Mouse (Mus musculus): ENCODE measurements at regions not wholly inside any gene's neighbourhood (a gene's known extent, or its start where the extent isn't known, plus 50 kb on each side); places are given as distances from the start of the nearest gene placed in this dataset.

GRCm38 (mm10) chr5:133653431-133653830, 446.1 kb upstream of the Castor2 start:
- H3K27ac ChIP-seq: no peak overlapping the region
- H3K36me3 ChIP-seq: no peaks in the 10 kb centered on the region
- no peaks in the 10 kb centered on the region for H3K9me3 ChIP-seq (replicated peaks)
- 70% methylated on average over 1 of the region's 1 CpGs for WGBS
- H3K4me1 ChIP-seq: no peaks in the 10 kb centered on the region
- ATAC-seq (ENCODE audit: low FRiP score): no peak
- H3K4me3 ChIP-seq: no peak overlapping the region
- H3K27me3 ChIP-seq: no peaks in the 10 kb centered on the region
- H3K9ac ChIP-seq: no peak overlapping the region
- H3K4me2 ChIP-seq (replicated peaks): no peak overlapping the region

- no peak overlapping the region for H3K4me3 ChIP-seq
- no peaks in the 10 kb centered on the region for H3K36me3 ChIP-seq
- no peak overlapping the region for H3K4me2 ChIP-seq (replicated peaks)
- 0 out of 2 replicates have a peak, but pooled peaks cover 4% of the 10 kb centered on the region for H3K9me3 ChIP-seq (replicated peaks)
- H3K4me1 ChIP-seq: no peaks in the 10 kb centered on the region
- no peak overlapping the region for H3K9ac ChIP-seq
- ATAC-seq (ENCODE audit: low FRiP score): no peak
- H3K27me3 ChIP-seq: no peaks in the 10 kb centered on the region
- WGBS: 88% methylated on average over 3 of the region's 3 CpGs
- H3K27ac ChIP-seq: no peak overlapping the region
These were observed 449.3 kb upstream of the Castor2 start for GRCm38 (mm10) chr5:133650246-133650645.

DNA sequence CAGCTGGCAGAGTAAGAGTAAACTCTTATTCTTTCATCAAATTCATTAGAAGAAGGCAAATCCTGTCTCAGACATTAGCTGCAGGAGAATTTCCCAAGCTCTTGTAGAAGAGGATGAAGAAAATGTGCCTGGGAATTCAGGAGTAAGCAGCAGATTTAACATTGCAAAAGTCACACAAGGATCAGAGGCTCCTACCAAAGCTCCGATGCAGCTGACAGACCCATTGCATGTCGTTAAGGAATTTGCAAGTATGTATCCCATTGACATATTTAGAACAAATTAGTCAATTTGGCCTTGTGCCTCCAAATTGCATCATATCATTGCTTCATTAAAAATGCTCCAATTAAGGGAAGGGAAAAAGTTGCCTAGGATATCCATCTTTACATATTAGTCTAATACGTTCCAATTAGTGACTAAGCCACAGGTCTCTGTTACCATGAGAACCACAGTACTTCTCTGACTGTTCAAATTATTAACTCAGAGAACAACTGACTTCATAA, 453.8 kb upstream of the Castor2 start:
- no peak for ATAC-seq (ENCODE audit: low FRiP score)
- Histone ChIP-seq H3K36me3 (no peaks in the 10 kb centered on the region), H3K27ac (no peak overlapping the region), H3K4me2 (replicated peaks) (no peak overlapping the region), H3K9me3 (replicated peaks) (0 out of 2 replicates have a peak, but pooled peaks cover 4% of the 10 kb centered on the region), H3K9ac (no peak overlapping the region), H3K4me1 (peaks cover 4% of the 10 kb centered on the region; the same call in 1 of the 2 replicates), H3K27me3 (no peaks in the 10 kb centered on the region), H3K4me3 (no peak overlapping the region)
- WGBS: 90% methylated on average over 3 of the region's 3 CpGs

GRCm38 (mm10) chr5:133643326-133643725, 456.2 kb upstream of the Castor2 start:
- 0 out of 2 replicates have a peak, but pooled peaks cover 4% of the 10 kb centered on the region for H3K9me3 ChIP-seq (replicated peaks)
- peaks cover 4% of the 10 kb centered on the region; the same call in 1 of the 2 replicates for H3K4me1 ChIP-seq
- H3K27me3 ChIP-seq: no peaks in the 10 kb centered on the region
- no peak overlapping the region for H3K27ac ChIP-seq
- 50% methylated on average over 2 of the region's 2 CpGs for WGBS
- no peak overlapping the region for H3K4me3 ChIP-seq
- no peaks in the 10 kb centered on the region for H3K36me3 ChIP-seq
- no peak overlapping the region for H3K9ac ChIP-seq
- ATAC-seq (ENCODE audit: low FRiP score): no peak
- no peak overlapping the region for H3K4me2 ChIP-seq (replicated peaks)

GRCm38 (mm10) chr5:133634481-133634880, 465.0 kb upstream of the Castor2 start:
- H3K4me3 ChIP-seq: no peak overlapping the region
- H3K27me3 ChIP-seq: no peaks in the 10 kb centered on the region
- H3K4me2 ChIP-seq (replicated peaks): no peak overlapping the region
- H3K27ac ChIP-seq: no peak overlapping the region
- H3K4me1 ChIP-seq: no peaks in the 10 kb centered on the region
- no peaks in the 10 kb centered on the region for H3K36me3 ChIP-seq
- ATAC-seq (ENCODE audit: low FRiP score): no peak
- 53% methylated on average over 5 of the region's 5 CpGs for WGBS
- H3K9me3 ChIP-seq (replicated peaks): no peaks in the 10 kb centered on the region
- H3K9ac ChIP-seq: no peak overlapping the region

- Histone ChIP-seq H3K9me3 (replicated peaks) (no peaks in the 10 kb centered on the region), H3K27ac (no peak overlapping the region), H3K27me3 (no peaks in the 10 kb centered on the region), H3K4me3 (no peak overlapping the region), H3K36me3 (no peaks in the 10 kb centered on the region), H3K4me2 (replicated peaks) (no peak overlapping the region), H3K9ac (no peak overlapping the region), H3K4me1 (no peaks in the 10 kb centered on the region)
- no peak for ATAC-seq (ENCODE audit: low FRiP score)
These were observed 467.7 kb upstream of the Castor2 start for GRCm38 (mm10) chr5:133631812-133632211.

GRCm38 (mm10) chr5:133619347-133619746, 480.2 kb upstream of the Castor2 start:
- Histone ChIP-seq H3K27me3 (no peaks in the 10 kb centered on the region), H3K9me3 (replicated peaks) (no peaks in the 10 kb centered on the region), H3K4me3 (no peak overlapping the region), H3K27ac (no peak overlapping the region), H3K9ac (no peak overlapping the region), H3K4me2 (replicated peaks) (no peak overlapping the region), H3K4me1 (no peaks in the 10 kb centered on the region), H3K36me3 (no peaks in the 10 kb centered on the region)
- 78% methylated on average over 8 of the region's 8 CpGs for WGBS
- ATAC-seq (ENCODE audit: low FRiP score): no peak

DNA sequence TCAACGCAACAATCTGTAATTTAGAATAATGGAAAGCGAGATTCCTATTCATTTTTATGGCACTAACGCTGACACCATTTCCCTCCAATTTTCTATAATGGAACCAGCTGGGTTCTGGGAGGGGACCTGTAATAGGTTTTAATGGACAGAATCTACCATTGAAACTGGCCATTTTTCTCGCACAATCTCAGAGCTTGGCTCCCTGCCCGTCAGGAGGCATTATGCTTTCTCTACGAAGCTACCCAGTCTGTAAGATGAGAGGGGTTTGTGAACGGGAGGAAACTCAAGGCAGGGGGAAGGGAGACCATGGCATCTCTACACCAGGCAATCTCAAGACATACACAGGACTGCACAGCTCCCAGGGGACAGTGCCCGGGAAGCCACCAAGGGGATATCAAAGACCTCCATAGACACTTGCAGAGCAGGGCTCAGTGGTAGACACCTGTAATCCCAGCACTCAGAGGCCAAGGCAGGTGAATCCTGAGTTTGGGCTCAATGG, 498.2 kb upstream of the Castor2 start:
- no peak overlapping the region for H3K4me3 ChIP-seq
- no peaks in the 10 kb centered on the region for H3K27me3 ChIP-seq
- H3K36me3 ChIP-seq: no peaks in the 10 kb centered on the region
- no peak overlapping the region for H3K9ac ChIP-seq
- H3K27ac ChIP-seq: no peak overlapping the region
- H3K4me1 ChIP-seq: peaks cover 3% of the 10 kb centered on the region; the same call in 1 of the 2 replicates
- no peaks in the 10 kb centered on the region for H3K9me3 ChIP-seq (replicated peaks)
- no peak for ATAC-seq (ENCODE audit: low FRiP score)
- 79% methylated on average over 8 of the region's 8 CpGs for WGBS
- H3K4me2 ChIP-seq (replicated peaks): no peak overlapping the region

GRCm38 (mm10) chr5:133600630-133601029, 498.9 kb upstream of the Castor2 start:
- no peak overlapping the region for H3K27ac ChIP-seq
- no peaks in the 10 kb centered on the region for H3K36me3 ChIP-seq
- no peak overlapping the region for H3K4me2 ChIP-seq (replicated peaks)
- no peaks in the 10 kb centered on the region for H3K9me3 ChIP-seq (replicated peaks)
- no peak overlapping the region for H3K4me3 ChIP-seq
- H3K27me3 ChIP-seq: no peaks in the 10 kb centered on the region
- no peak overlapping the region for H3K9ac ChIP-seq
- H3K4me1 ChIP-seq: peaks cover 3% of the 10 kb centered on the region; the same call in 1 of the 2 replicates
- no peak for ATAC-seq (ENCODE audit: low FRiP score)
- 58% methylated on average over 5 of the region's 5 CpGs for WGBS

- ATAC-seq (ENCODE audit: low FRiP score): no peak
- Histone ChIP-seq H3K27ac (no peak overlapping the region), H3K4me1 (peaks cover 3% of the 10 kb centered on the region; the same call in 1 of the 2 replicates), H3K9me3 (replicated peaks) (no peaks in the 10 kb centered on the region), H3K4me2 (replicated peaks) (no peak overlapping the region), H3K4me3 (no peak overlapping the region), H3K27me3 (no peaks in the 10 kb centered on the region), H3K36me3 (no peaks in the 10 kb centered on the region), H3K9ac (no peak overlapping the region)
- 68% methylated on average over 3 of the region's 3 CpGs for WGBS
These were observed 501.4 kb upstream of the Castor2 start for GRCm38 (mm10) chr5:133598105-133598504.

GRCm38 (mm10) chr5:133586492-133586891, 513.0 kb upstream of the Castor2 start:
- Histone ChIP-seq H3K4me3 (no peak overlapping the region), H3K27me3 (no peaks in the 10 kb centered on the region), H3K27ac (no peak overlapping the region), H3K9me3 (replicated peaks) (no peaks in the 10 kb centered on the region), H3K36me3 (no peaks in the 10 kb centered on the region), H3K4me2 (replicated peaks) (no peak overlapping the region), H3K9ac (no peak overlapping the region), H3K4me1 (no peaks in the 10 kb centered on the region)
- no peak for ATAC-seq (ENCODE audit: low FRiP score)

- H3K4me3 ChIP-seq: no peak overlapping the region
- no peak overlapping the region for H3K4me2 ChIP-seq (replicated peaks)
- H3K27me3 ChIP-seq: no peaks in the 10 kb centered on the region
- 29% methylated on average over 3 of the region's 3 CpGs for WGBS
- ATAC-seq (ENCODE audit: low FRiP score): no peak
- no peaks in the 10 kb centered on the region for H3K9me3 ChIP-seq (replicated peaks)
- no peaks in the 10 kb centered on the region for H3K36me3 ChIP-seq
- no peak overlapping the region for H3K27ac ChIP-seq
- H3K4me1 ChIP-seq: no peaks in the 10 kb centered on the region
- no peak overlapping the region for H3K9ac ChIP-seq
These were observed 514.3 kb upstream of the Castor2 start for GRCm38 (mm10) chr5:133585181-133585580.

DNA sequence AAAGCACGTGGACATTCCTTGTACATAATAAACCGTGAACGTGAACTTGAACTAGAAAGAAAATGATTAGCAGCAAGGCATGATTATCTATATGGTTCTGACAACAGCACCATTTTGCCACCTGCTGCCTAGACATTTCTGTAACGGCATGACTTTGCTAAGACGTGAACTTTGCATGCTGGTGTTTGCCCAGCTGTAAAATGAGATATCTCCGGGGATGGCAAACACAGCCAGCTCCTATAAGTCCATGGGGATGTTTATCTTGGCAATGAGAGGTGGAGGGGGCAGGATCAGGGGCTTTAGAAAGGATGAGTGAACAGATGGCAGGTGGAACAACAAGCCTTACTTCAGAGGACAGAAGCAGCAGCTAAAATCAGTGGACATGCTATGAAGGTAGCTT, 522.9 kb upstream of the Castor2 start:
- H3K36me3 ChIP-seq: no peaks in the 10 kb centered on the region
- H3K4me1 ChIP-seq: no peaks in the 10 kb centered on the region; the same call in 1 of the 2 replicates
- no peak overlapping the region for H3K9ac ChIP-seq
- no peaks in the 10 kb centered on the region for H3K27me3 ChIP-seq
- H3K27ac ChIP-seq: no peak overlapping the region
- H3K9me3 ChIP-seq (replicated peaks): no peaks in the 10 kb centered on the region
- no peak overlapping the region for H3K4me3 ChIP-seq
- WGBS: 61% methylated on average over 6 of the region's 6 CpGs
- H3K4me2 ChIP-seq (replicated peaks): no peak overlapping the region
- ATAC-seq (ENCODE audit: low FRiP score): no peak
